9 mouse cellular contexts compared by ENCODE assay signal in genomic region chr7:109438781-109439591, GRCm38 (mm10). TPM values are rescaled to one million over a fixed set of nuclear protein-coding genes. Genes with fewer than 3 reads are reported as not detected.
DNase-seq lines count a peak whose midpoint lies in the region; ATAC-seq and TF ChIP-seq lines count a peak whose summit lies in the region.
"Had no signal": no experiment of that assay in that cellular context is flagged by ENCODE, and none has a peak within 500 bp of the region (broad histone marks: within the 10 kb centered on the region; RNA-seq: fewer than 3 reads in every experiment).

Gene Stk33 (minus strand): TSS chr7:109439081.

- WGBS in embryonic facial prominence, embryonic 15.5 days, result under 1% methylated on average over 62 of the region's 62 CpGs
- WGBS in heart, embryonic 13.5 days, result 1% methylated on average over 62 of the region's 62 CpGs

- peak; percentile 81 for ATAC-seq in embryonic facial prominence, embryonic 15.5 days (ENCODE audit: insufficient number of reproducible peaks, low FRiP score, low TSS enrichment, low read depth)
- ATAC-seq in heart, embryonic 13.5 days (ENCODE audit: extremely low read depth, insufficient number of reproducible peaks, low FRiP score, low TSS enrichment), result no peak
- ATAC-seq in erythroblast, adult 5-6 weeks (replicated peaks; ENCODE audit: low FRiP score, poor library complexity, severe bottlenecking), result no peak

- H3K27me3 ChIP-seq in embryonic facial prominence, embryonic 15.5 days, result peaks cover 6% of the 10 kb centered on the region
- peaks cover 64% of the 10 kb centered on the region for H3K27me3 ChIP-seq in heart, embryonic 13.5 days (replicated peaks)

- DNase-seq in left cerebral cortex, adult 8-10 months (ENCODE audit: low spot score in 2 of 2), result peak; percentile 14 to 18
- no peak for DNase-seq in left cerebral cortex, adult 11 months (ENCODE audit: low spot score)
- peak in 1 of 2 experiments; percentile 18 for DNase-seq in layer of hippocampus, adult 2 months (ENCODE audit: low spot score in 2 of 2)
- peak; percentile 59 for DNase-seq in lung, postnatal 10 days
- peak; percentile 84 for DNase-seq in retina, embryonic 14.5 days (ENCODE audit: low spot score)

- H3K4me3 ChIP-seq in embryonic facial prominence, embryonic 15.5 days (replicated peaks), result peak within 1 kb of the TSS; percentile 51
- H3K4me3 ChIP-seq in heart, embryonic 13.5 days, result peak within 1 kb of the TSS; percentile 59
- peak within 1 kb of the TSS; percentile 55 for H3K4me3 ChIP-seq in layer of hippocampus, adult 2 months

- no peak for TF ChIP-seq CTCF in layer of hippocampus, adult 2 months (conservative IDR thresholded peaks at IDR 0.05)

- peak within 1 kb of the TSS; percentile 91 for H3K4me2 ChIP-seq in embryonic facial prominence, embryonic 15.5 days (replicated peaks)
- H3K4me2 ChIP-seq in heart, embryonic 13.5 days, result peak within 1 kb of the TSS; percentile 91

- peaks cover 19% of the 10 kb centered on the region for H3K4me1 ChIP-seq in embryonic facial prominence, embryonic 15.5 days
- H3K4me1 ChIP-seq in heart, embryonic 13.5 days, result peaks cover 14% of the 10 kb centered on the region

- H3K9me3 ChIP-seq in embryonic facial prominence, embryonic 15.5 days (replicated peaks), result no peaks in the 10 kb centered on the region
- H3K9me3 ChIP-seq in heart, embryonic 13.5 days, result no peaks in the 10 kb centered on the region

- H3K36me3 ChIP-seq in embryonic facial prominence, embryonic 15.5 days, result no peaks in the 10 kb centered on the region
- H3K36me3 ChIP-seq in heart, embryonic 13.5 days, result no peaks in the 10 kb centered on the region

- H3K27ac ChIP-seq in embryonic facial prominence, embryonic 15.5 days (replicated peaks), result no peak within 1 kb of the TSS
- no peak within 1 kb of the TSS for H3K27ac ChIP-seq in heart, embryonic 13.5 days (replicated peaks)
- H3K27ac ChIP-seq in layer of hippocampus, adult 2 months, result peak within 1 kb of the TSS; percentile 21; the same call in 1 of the 2 replicates

- peak within 1 kb of the TSS; percentile 50 for H3K9ac ChIP-seq in embryonic facial prominence, embryonic 15.5 days
- H3K9ac ChIP-seq in heart, embryonic 13.5 days, result peak within 1 kb of the TSS; percentile 77

RNA-seq across cellular contexts. Expression of gene Stk33, which starts in this region (rescaled TPM):
- total RNA-seq in left cerebral cortex, adult 8-10 months (2022), result 1 to 10 TPM; 1.1 to 2.9 (median 2.0) TPM
- 4.6 and 5.3 TPM in 2 replicates for polyA plus RNA-seq in embryonic facial prominence, embryonic 15.5 days (2015; fragmentation: Nextera tagmentation; extraction: Ambion mirVana)
- polyA plus RNA-seq in heart, embryonic 13.5 days (2015; fragmentation: Nextera tagmentation; extraction: Ambion mirVana), result 0.11 TPM in 1 of 2 replicates, not detected in the other
- total RNA-seq in layer of hippocampus, adult 2 months (2021), result 1 to 10 TPM; 1.2 to 1.3 TPM
- total RNA-seq in erythroblast, adult 5-6 weeks (2015; ENCODE audit: low replicate concordance), result not detected in 2 replicates
- total RNA-seq in erythroblast, adult 5-6 weeks (2017; ENCODE audit: low replicate concordance), result not detected in 2 replicates
- total RNA-seq: neutrophil, adult 5-6 weeks had no signal
